Mouse (Mus musculus) brain, embryonic 14.5 days (tissue): ENCODE data around the gene Gatad2a. TPM values are rescaled to one million over a fixed set of nuclear protein-coding genes. Genes with fewer than 3 reads are reported as not detected.
"Not testable (repeated sequence)": the region's sequence is repeated elsewhere in the genome, so short reads cannot be mapped to it uniquely, and the experiment has no call there.

ENCODE experiments used
- DNase-seq: peaks from one replicate; pipeline ENCODE4 v3.0.0-alpha.2; 2011; ENCODE audit warnings: low read depth
- CTCF ChIP-seq: fragments of 200-500 bp; IDR thresholded peaks from 2 replicates; pipeline ENCODE4 v1.5.1; 2012; ENCODE audit warnings: inconsistent platforms, mild to moderate bottlenecking, moderate library complexity, borderline replicate concordance; ENCODE audit not compliant: insufficient read depth, insufficient read length; ENCODE audit errors: extremely low read depth
- POLR2A ChIP-seq: fragments of 200-500 bp; IDR thresholded peaks from 2 replicates; pipeline ENCODE4 v1.6.1; 2012; ENCODE audit warnings: mild to moderate bottlenecking, inconsistent platforms, borderline replicate concordance; ENCODE audit not compliant: poor library complexity, insufficient read depth, insufficient read length, severe bottlenecking; ENCODE audit errors: extremely low read depth
- polyA plus RNA-seq: library from polyadenylated mRNA; depleted of rRNA; stranded (reverse); fragments of >200 nt; gene quantifications from 2 replicates; pipeline ENCODE4 v1.2.3, GENCODE M21; 2012; rRNA removed

The Gatad2a gene
- 33.6 and 41.2 TPM in 2 replicates for polyA plus RNA-seq

GRCm38 (mm10) chr8:69995776-69996588 lies at the start of gene Gatad2a:
Gene Gatad2a, minus strand, starts transcription at chr8:69996384.
- DNase-seq, result peak; percentile 100
- TF ChIP-seq POLR2A (0 out of 2 replicates have a peak, but pooled peaks have one; percentile 17), CTCF (no peak)

GRCm38 (mm10) chr8:70043996-70044395 lies 47.8 kb upstream of the Gatad2a start:
- no peak for DNase-seq
- no peak for TF ChIP-seq POLR2A
- no peak for TF ChIP-seq CTCF

- DNase-seq, result peak; percentile 99
- TF ChIP-seq CTCF (no peak), POLR2A (peak; percentile 98)
Observed at GRCm38 (mm10) chr8:70042583-70043455, 46.6 kb upstream of the Gatad2a start, which contains the start of the genes Mau2 and Sugp1. Gene Mau2, minus strand, starts transcription at chr8:70042734. Gene Sugp1, plus strand, starts transcription at chr8:70042813.

- TF ChIP-seq POLR2A, result no peak
- no peak for TF ChIP-seq CTCF
- DNase-seq, result no peak
Observed at GRCm38 (mm10) chr8:70041885-70042546, 45.8 kb upstream of the Gatad2a start.

- no peak for DNase-seq
- no peak for TF ChIP-seq CTCF
- TF ChIP-seq POLR2A, result no peak
Observed at GRCm38 (mm10) chr8:70037994-70038393, 41.8 kb upstream of the Gatad2a start.

GRCm38 (mm10) chr8:70030255-70030654 lies 34.1 kb upstream of the Gatad2a start:
- no peak for DNase-seq
- TF ChIP-seq POLR2A, result no peak
- TF ChIP-seq CTCF, result no peak

GRCm38 (mm10) chr8:70026151-70026550 lies 30.0 kb upstream of the Gatad2a start:
- DNase-seq, result no peak
- TF ChIP-seq POLR2A (no peak), CTCF (no peak)

- no peak for TF ChIP-seq CTCF
- no peak for TF ChIP-seq POLR2A
- peak; percentile 13 for DNase-seq
Observed at GRCm38 (mm10) chr8:70023596-70023995, 27.4 kb upstream of the Gatad2a start.

GRCm38 (mm10) chr8:70015017-70015416 lies 18.8 kb upstream of the Gatad2a start:
- no peak for DNase-seq

GRCm38 (mm10) chr8:70012763-70013162 lies 16.6 kb upstream of the Gatad2a start:
- TF ChIP-seq CTCF (no peak), POLR2A (no peak)
- DNase-seq, result no peak

More at GRCm38 (mm10) chr8:70015017-70015416, 18.8 kb upstream of the Gatad2a start:
- TF ChIP-seq CTCF (no peak), POLR2A (no peak)

- TF ChIP-seq CTCF (no peak), POLR2A (no peak)
- DNase-seq, result no peak
Observed at GRCm38 (mm10) chr8:70012350-70012749, 16.2 kb upstream of the Gatad2a start.

GRCm38 (mm10) chr8:70010796-70011195 lies 14.6 kb upstream of the Gatad2a start:
- not testable (repeated sequence) for DNase-seq
